Mouse (Mus musculus) heart, embryonic 10.5 days (tissue): ENCODE data around the gene Rap1a. TPM values are rescaled to one million over a fixed set of nuclear protein-coding genes. Genes with fewer than 3 reads are reported as not detected.

ENCODE experiments used
- DNase-seq: peaks from one replicate; pipeline ENCODE4 v3.0.0-alpha.2; 2017; ENCODE audit warnings: low spot score
- H3K27ac ChIP-seq: fragments of 300-500 bp; sonication (generic); 2 replicates; pipeline ENCODE4 v1.5.1; 2016; ENCODE audit warnings: mild to moderate bottlenecking
- H3K27me3 ChIP-seq: fragments of 300-500 bp; sonication (generic); 2 replicates; pipeline ENCODE4 v1.6.1; 2016; ENCODE audit warnings: mild to moderate bottlenecking; ENCODE audit not compliant: poor library complexity, insufficient read depth, severe bottlenecking
- H3K36me3 ChIP-seq: fragments of 300-500 bp; sonication (generic); 2 replicates; pipeline ENCODE4 v1.6.1; 2016; ENCODE audit warnings: mild to moderate bottlenecking, moderate library complexity
- H3K4me1 ChIP-seq: fragments of 300-500 bp; sonication (generic); 2 replicates; pipeline ENCODE4 v1.6.1; 2016; ENCODE audit warnings: mild to moderate bottlenecking
- H3K4me3 ChIP-seq: fragments of 300-500 bp; sonication (generic); 2 replicates; pipeline ENCODE4 v1.5.1; 2016; ENCODE audit warnings: mild to moderate bottlenecking, moderate library complexity
- H3K9me3 ChIP-seq: fragments of 300-500 bp; sonication (generic); 2 replicates; pipeline ENCODE4 v1.6.1; 2016; ENCODE audit warnings: mild to moderate bottlenecking, moderate library complexity
- WGBS: fragments of 180-500 bp; shearing (Covaris S2); methylation state at CpG from one replicate; pipeline ENCODE4 v1.1.7; 2016; 5-methylcytosine and 5-hydroxymethylcytosine counted together
- polyA plus RNA-seq: library from polyadenylated mRNA; unstranded; fragments of >200 nt; fragmentation: Nextera tagmentation; extraction: Ambion mirVana; gene quantifications from 2 replicates; pipeline ENCODE4 v1.2.1, GENCODE M21; 2016

Rap1a gene
- polyA plus RNA-seq, 1 experiment from 2014 or later = 95.3 TPM

DNA sequence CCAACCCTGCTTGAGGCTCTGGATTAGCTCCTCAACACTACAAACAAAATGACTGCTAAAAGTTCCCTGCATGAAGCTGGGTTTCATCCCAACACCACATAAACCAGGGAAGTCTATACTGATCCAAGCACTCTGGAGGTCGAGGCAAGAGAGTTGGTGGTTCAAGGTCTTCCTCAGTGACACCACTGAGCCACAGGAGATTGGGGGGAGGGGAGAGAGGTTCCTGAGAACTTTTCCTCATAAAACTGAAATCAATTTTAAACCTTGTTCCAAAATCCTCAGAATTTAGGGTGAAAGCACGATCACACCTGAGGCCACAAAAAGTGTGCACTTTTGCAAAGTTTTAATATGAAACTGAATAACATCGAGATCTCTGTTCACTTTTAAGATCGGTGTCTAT lies 1.8 kb downstream of the Rap1a start:
- 67% methylated on average over 4 of the region's 4 CpGs for WGBS
- H3K9me3 ChIP-seq = no peaks in the 10 kb centered on the region
- peaks cover 41% of the 10 kb centered on the region for H3K4me1 ChIP-seq
- H3K27ac ChIP-seq = no peak overlapping the region
- peak overlapping the region; percentile 94 for H3K4me3 ChIP-seq
- no peak for DNase-seq
- H3K36me3 ChIP-seq = no peaks in the 10 kb centered on the region
- peaks cover 18% of the 10 kb centered on the region; the same call in 1 of the 2 replicates for H3K27me3 ChIP-seq

DNA sequence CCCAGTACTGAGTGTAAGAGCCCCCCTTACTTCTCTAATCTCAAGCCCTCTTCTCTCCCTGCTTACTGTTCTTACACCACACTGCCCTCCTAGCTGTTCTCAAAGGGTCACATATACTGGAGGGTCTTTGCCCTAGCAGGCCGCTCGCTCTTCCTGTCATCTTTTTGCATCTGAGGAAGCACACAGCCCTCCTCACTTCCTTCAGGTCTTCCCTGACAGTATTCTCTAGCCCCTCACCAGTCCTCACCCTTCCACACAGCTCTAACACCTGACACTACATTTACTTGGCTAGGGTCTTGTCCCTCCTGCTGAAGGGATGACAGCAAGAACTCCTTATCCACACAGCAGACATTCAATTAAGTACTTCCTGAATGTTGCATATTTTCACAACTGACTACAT lies 2.4 kb downstream of the Rap1a start:
- Histone ChIP-seq H3K4me1 (peaks cover 38% of the 10 kb centered on the region), H3K4me3 (no peak overlapping the region)
- 61% methylated on average over 2 of the region's 2 CpGs for WGBS

GRCm38 (mm10) chr3:105797427-105797826 lies 3.7 kb downstream of the Rap1a start:
- Histone ChIP-seq H3K4me1 (peaks cover 28% of the 10 kb centered on the region), H3K4me3 (no peak overlapping the region), H3K9me3 (no peaks in the 10 kb centered on the region), H3K27me3 (0 out of 2 replicates have a peak, but pooled peaks cover under 1% of the 10 kb centered on the region), H3K27ac (no peak overlapping the region), H3K36me3 (no peaks in the 10 kb centered on the region)
- WGBS = 80% methylated on average over 2 of the region's 2 CpGs
- DNase-seq = no peak

More for the DNA sequence above, 2.4 kb downstream of the Rap1a start:
- no peak for DNase-seq
- H3K27me3 ChIP-seq = peaks cover 12% of the 10 kb centered on the region; the same call in 1 of the 2 replicates
- no peaks in the 10 kb centered on the region for H3K9me3 ChIP-seq
- H3K36me3 ChIP-seq = no peaks in the 10 kb centered on the region
- no peak overlapping the region for H3K27ac ChIP-seq

- no peak overlapping the region for H3K4me3 ChIP-seq
- WGBS = 90% methylated on average over 4 of the region's 4 CpGs
- peaks cover 27% of the 10 kb centered on the region for H3K4me1 ChIP-seq
- H3K27me3 ChIP-seq = no peaks in the 10 kb centered on the region
- DNase-seq = no peak
- no peaks in the 10 kb centered on the region for H3K9me3 ChIP-seq
- H3K36me3 ChIP-seq = no peaks in the 10 kb centered on the region
- H3K27ac ChIP-seq = no peak overlapping the region
These were observed 4.4 kb downstream of the Rap1a start for GRCm38 (mm10) chr3:105796761-105797160.

DNA sequence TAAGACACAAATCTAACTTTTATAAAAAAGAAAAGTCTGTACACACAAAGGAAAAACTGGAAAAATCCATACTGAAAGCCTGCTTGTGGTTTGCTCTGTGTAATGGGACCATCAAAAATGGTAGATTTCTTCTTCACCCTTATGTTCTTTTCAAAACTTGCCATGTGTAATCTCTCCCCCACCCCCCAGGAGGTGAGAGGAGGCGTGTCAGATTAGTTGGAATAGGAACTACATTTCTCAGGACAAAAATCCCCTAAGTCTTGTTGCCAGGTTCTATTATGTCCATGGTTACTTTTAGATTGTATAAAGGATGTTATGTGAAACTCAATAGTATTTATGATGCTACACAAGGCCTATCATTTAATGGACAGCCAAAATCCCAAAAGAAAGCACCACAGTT lies 6.8 kb downstream of the Rap1a start:
- WGBS = 78% methylated on average over 1 of the region's 1 CpGs

GRCm38 (mm10) chr3:105792309-105792708 lies 8.8 kb downstream of the Rap1a start:
- Histone ChIP-seq H3K9me3 (no peaks in the 10 kb centered on the region), H3K36me3 (peaks cover 18% of the 10 kb centered on the region), H3K27me3 (no peaks in the 10 kb centered on the region), H3K4me3 (no peak overlapping the region), H3K27ac (no peak overlapping the region), H3K4me1 (no peaks in the 10 kb centered on the region)
- WGBS = 87% methylated on average over 7 of the region's 7 CpGs
- no peak for DNase-seq

More for the DNA sequence above, 6.8 kb downstream of the Rap1a start:
- DNase-seq = no peak
- H3K9me3 ChIP-seq = no peaks in the 10 kb centered on the region
- H3K27ac ChIP-seq = no peak overlapping the region
- H3K36me3 ChIP-seq = peaks cover 6% of the 10 kb centered on the region; the same call in 1 of the 2 replicates
- no peaks in the 10 kb centered on the region for H3K27me3 ChIP-seq
- peaks cover 9% of the 10 kb centered on the region; the same call in 1 of the 2 replicates for H3K4me1 ChIP-seq
- no peak overlapping the region for H3K4me3 ChIP-seq

DNA sequence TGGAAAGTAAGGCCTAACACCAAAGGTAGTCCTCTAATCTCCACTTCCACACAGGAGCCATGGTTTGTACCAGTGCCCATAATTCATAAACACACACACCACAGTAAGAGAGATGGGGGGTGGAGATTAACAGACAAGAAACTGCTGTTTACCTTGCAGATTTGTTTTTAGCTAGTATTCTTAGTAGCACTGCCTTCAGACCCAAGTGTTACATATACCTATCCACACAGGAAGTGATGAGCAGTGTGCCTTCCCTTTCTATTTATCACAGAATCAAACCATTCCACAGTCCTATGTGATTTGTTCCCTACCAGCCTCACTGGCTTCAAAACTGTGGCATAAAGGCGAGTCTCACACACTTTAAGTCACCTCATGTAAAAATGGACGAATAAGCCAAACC lies 10.0 kb downstream of the Rap1a start:
- WGBS = 88% methylated on average over 2 of the region's 2 CpGs
- no peaks in the 10 kb centered on the region for H3K27me3 ChIP-seq
- H3K36me3 ChIP-seq = peaks cover 18% of the 10 kb centered on the region
- no peaks in the 10 kb centered on the region for H3K9me3 ChIP-seq
- H3K4me1 ChIP-seq = no peaks in the 10 kb centered on the region
- H3K4me3 ChIP-seq = no peak overlapping the region
- no peak for DNase-seq
- no peak overlapping the region for H3K27ac ChIP-seq

DNA sequence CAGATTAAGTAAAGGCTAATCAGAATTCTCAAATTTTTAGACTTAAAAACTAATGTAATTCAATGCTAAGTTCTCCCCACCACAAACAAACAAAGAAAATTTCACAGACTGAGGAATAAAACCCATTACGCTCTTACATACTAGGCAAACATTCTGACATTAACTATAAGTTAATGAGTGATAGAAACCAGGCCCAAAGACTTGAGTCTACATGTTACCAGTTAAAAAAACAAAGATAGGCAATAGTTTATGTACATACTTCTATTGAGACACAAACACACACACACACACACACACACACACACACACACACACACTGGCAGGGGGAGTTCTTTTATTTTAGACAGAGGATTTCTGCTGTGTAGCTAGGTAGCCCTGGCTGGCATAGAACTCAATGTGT lies 10.8 kb downstream of the Rap1a start:
- DNase-seq = no peak
- no peaks in the 10 kb centered on the region for H3K27me3 ChIP-seq
- H3K4me3 ChIP-seq = no peak overlapping the region
- H3K27ac ChIP-seq = no peak overlapping the region
- WGBS = 91% methylated on average over 1 of the region's 1 CpGs
- peaks cover 18% of the 10 kb centered on the region for H3K36me3 ChIP-seq
- H3K4me1 ChIP-seq = no peaks in the 10 kb centered on the region
- no peaks in the 10 kb centered on the region for H3K9me3 ChIP-seq

DNA sequence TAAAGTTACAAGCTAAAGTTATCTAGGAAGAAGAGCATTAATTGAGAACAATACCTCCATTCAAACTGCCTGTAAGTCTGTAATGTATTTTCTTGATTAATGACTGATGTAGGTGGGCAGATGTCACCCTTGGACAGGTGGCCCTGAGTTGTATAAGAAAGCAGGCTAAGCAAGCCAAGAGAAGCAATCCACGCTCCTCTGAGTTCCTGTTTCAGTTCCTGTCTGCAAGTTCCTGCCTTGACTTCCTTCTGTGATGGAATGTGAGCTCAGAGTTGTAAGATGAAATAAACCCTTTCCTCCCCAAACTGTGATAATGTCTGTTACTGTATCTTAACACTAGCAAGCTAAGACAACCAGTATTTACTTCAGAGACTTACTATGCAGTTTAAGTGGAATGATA lies 11.4 kb downstream of the Rap1a start:
- no peak for DNase-seq
- H3K4me1 ChIP-seq = no peaks in the 10 kb centered on the region
- H3K9me3 ChIP-seq = no peaks in the 10 kb centered on the region
- H3K4me3 ChIP-seq = no peak overlapping the region
- 81% methylated on average over 1 of the region's 1 CpGs for WGBS
- peaks cover 18% of the 10 kb centered on the region for H3K36me3 ChIP-seq
- no peaks in the 10 kb centered on the region for H3K27me3 ChIP-seq
- H3K27ac ChIP-seq = no peak overlapping the region

- 93% methylated on average over 3 of the region's 3 CpGs for WGBS
- no peaks in the 10 kb centered on the region for H3K27me3 ChIP-seq
- DNase-seq = no peak
These were observed 13.8 kb downstream of the Rap1a start for GRCm38 (mm10) chr3:105787328-105787727.

GRCm38 (mm10) chr3:105785865-105786264 lies 15.3 kb downstream of the Rap1a start:
- Histone ChIP-seq H3K4me1 (peaks cover 15% of the 10 kb centered on the region; the same call in 1 of the 2 replicates), H3K27ac (no peak overlapping the region), H3K4me3 (no peak overlapping the region), H3K9me3 (no peaks in the 10 kb centered on the region), H3K36me3 (peaks cover 18% of the 10 kb centered on the region), H3K27me3 (no peaks in the 10 kb centered on the region)
- no peak for DNase-seq

More at GRCm38 (mm10) chr3:105787328-105787727, 13.8 kb downstream of the Rap1a start:
- H3K4me1 ChIP-seq = peaks cover 13% of the 10 kb centered on the region; the same call in 1 of the 2 replicates
- no peaks in the 10 kb centered on the region for H3K9me3 ChIP-seq
- no peak overlapping the region for H3K4me3 ChIP-seq
- no peak overlapping the region for H3K27ac ChIP-seq
- peaks cover 18% of the 10 kb centered on the region for H3K36me3 ChIP-seq

DNA sequence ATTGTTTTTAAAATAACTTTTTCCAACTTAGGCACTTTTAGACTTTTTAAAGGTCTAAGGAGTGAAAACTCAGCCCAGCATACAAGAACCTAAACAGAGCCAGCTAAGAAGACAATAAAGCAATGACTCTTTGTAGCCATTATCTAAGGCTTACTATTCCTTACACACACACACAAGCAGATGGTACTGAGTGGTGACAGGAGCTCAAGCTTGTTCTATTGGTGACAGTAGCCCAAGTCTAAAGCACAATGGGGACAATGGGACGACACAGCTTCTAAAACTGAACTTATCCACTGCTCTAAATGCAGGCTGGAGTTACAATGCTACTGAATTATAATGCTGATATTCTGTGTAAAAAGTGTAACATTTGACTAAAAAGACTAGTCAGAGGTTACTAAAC lies 17.3 kb downstream of the Rap1a start:
- H3K4me3 ChIP-seq = no peak overlapping the region
- WGBS = 40% methylated on average over 1 of the region's 1 CpGs
- DNase-seq = no peak

GRCm38 (mm10) chr3:105782406-105782805 lies 18.7 kb downstream of the Rap1a start:
- H3K4me3 ChIP-seq = no peak overlapping the region
- no peak for DNase-seq
- peaks cover 15% of the 10 kb centered on the region; the same call in 1 of the 2 replicates for H3K4me1 ChIP-seq
- H3K27ac ChIP-seq = no peak overlapping the region
- no peaks in the 10 kb centered on the region for H3K9me3 ChIP-seq
- no peaks in the 10 kb centered on the region for H3K36me3 ChIP-seq
- H3K27me3 ChIP-seq = no peaks in the 10 kb centered on the region
- 65% methylated on average over 7 of the region's 7 CpGs for WGBS

More for the DNA sequence above, 17.3 kb downstream of the Rap1a start:
- H3K9me3 ChIP-seq = no peaks in the 10 kb centered on the region
- no peak overlapping the region for H3K27ac ChIP-seq
- peaks cover 9% of the 10 kb centered on the region for H3K36me3 ChIP-seq
- H3K4me1 ChIP-seq = peaks cover 15% of the 10 kb centered on the region; the same call in 1 of the 2 replicates
- no peaks in the 10 kb centered on the region for H3K27me3 ChIP-seq

- 97% methylated on average over 3 of the region's 3 CpGs for WGBS
- Histone ChIP-seq H3K27ac (no peak overlapping the region), H3K4me1 (0 out of 2 replicates have a peak, but pooled peaks cover 5% of the 10 kb centered on the region), H3K9me3 (no peaks in the 10 kb centered on the region), H3K4me3 (no peak overlapping the region), H3K27me3 (no peaks in the 10 kb centered on the region), H3K36me3 (no peaks in the 10 kb centered on the region)
- no peak for DNase-seq
These were observed 23.1 kb downstream of the Rap1a start for GRCm38 (mm10) chr3:105777997-105778396.
